ENCODE assay signal across 9 mouse cellular contexts in the genomic region with DNA sequence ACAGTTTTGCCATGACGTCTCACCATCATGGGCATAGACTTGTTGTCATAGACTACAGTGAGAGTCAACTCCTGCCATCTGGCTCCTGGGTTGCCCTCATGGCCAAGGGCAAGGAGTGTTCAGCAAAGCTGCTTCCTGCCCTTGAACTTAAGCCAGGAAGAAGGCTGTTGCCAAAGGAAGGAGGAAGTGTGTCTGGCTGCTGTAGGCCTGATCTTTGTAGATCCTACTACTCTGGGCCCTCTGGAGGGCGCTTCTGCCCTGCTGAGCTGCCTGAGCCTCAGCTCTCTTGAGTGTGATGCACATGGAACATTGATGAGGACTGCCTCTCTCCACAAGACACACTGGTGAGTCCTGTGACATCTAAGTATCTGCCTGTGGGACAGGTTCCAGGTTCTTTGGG. TPM values are rescaled to one million over a fixed set of nuclear protein-coding genes. Genes with fewer than 3 reads are reported as not detected.
DNase-seq lines count a peak whose midpoint lies in the region; ATAC-seq lines count a peak whose summit lies in the region.
"Had no signal": no experiment of that assay in that cellular context is flagged by ENCODE, and none has a peak within 500 bp of the region (broad histone marks: within the 10 kb centered on the region; RNA-seq: fewer than 3 reads in every experiment).

No protein-coding gene starts in this region.

- ATAC-seq in heart, embryonic 16.5 days (replicated peaks; ENCODE audit: extremely low read depth, insufficient read depth, low FRiP score) = peak; percentile 56
- ATAC-seq in liver, embryonic 11.5 days (replicated peaks; ENCODE audit: low FRiP score) = peak; percentile 22; the same call in 1 of the 2 replicates

- no peaks in the 10 kb centered on the region for H3K27me3 ChIP-seq in heart, embryonic 16.5 days (ENCODE audit: control insufficient read depth, insufficient read depth, low read length)
- H3K27me3 ChIP-seq in liver, embryonic 11.5 days (replicated peaks; ENCODE audit: control insufficient read depth, insufficient read depth, low read length) = no peaks in the 10 kb centered on the region
- H3K27me3 ChIP-seq in forebrain, embryonic 10.5 days (ENCODE audit: poor library complexity, severe bottlenecking) = no peaks in the 10 kb centered on the region
- H3K27me3 ChIP-seq: midbrain, embryonic 12.5 days had no signal

- H3K27ac ChIP-seq in heart, embryonic 16.5 days (ENCODE audit: low read length) = peak overlapping the region; percentile 60
- H3K27ac ChIP-seq in liver, embryonic 11.5 days (ENCODE audit: low read depth, low read length) = no peak overlapping the region
- no peak overlapping the region; the same call in 1 of the 2 replicates for H3K27ac ChIP-seq in forebrain, embryonic 10.5 days
- H3K27ac ChIP-seq: midbrain, embryonic 12.5 days had no signal

- no peaks in the 10 kb centered on the region for H3K9me3 ChIP-seq in heart, embryonic 16.5 days (replicated peaks; ENCODE audit: control insufficient read depth, low read length)
- H3K9me3 ChIP-seq in liver, embryonic 11.5 days (ENCODE audit: control insufficient read depth, low read length) = no peaks in the 10 kb centered on the region
- no peaks in the 10 kb centered on the region for H3K9me3 ChIP-seq in forebrain, embryonic 10.5 days
- H3K9me3 ChIP-seq: midbrain, embryonic 12.5 days had no signal

- peak; percentile 68 for DNase-seq in A20 (ENCODE audit: low read depth, low spot score)
- DNase-seq in CD4-positive, CD25-positive, alpha-beta regulatory T cell, adult 2 months (ENCODE audit: low read depth, low spot score) = peak; percentile 30
- peak; percentile 69 for DNase-seq in cerebellum, adult 9-11 months
- no peak for DNase-seq in liver, embryonic 11.5 days (ENCODE audit: low spot score)
- peak; percentile 79 for DNase-seq in skeletal muscle tissue, adult 2 months (ENCODE audit: low read depth, low spot score)
- DNase-seq in forebrain, embryonic 10.5 days (ENCODE audit: extremely low spot score, low spot score) = no peak

- peak overlapping the region; percentile 44; the same call in 1 of the 2 replicates for H3K9ac ChIP-seq in heart, embryonic 16.5 days (ENCODE audit: low read length)
- no peak overlapping the region for H3K9ac ChIP-seq in liver, embryonic 11.5 days (ENCODE audit: low read depth, low read length)
- H3K9ac ChIP-seq: midbrain, embryonic 12.5 days had no signal

- H3K36me3 ChIP-seq in heart, embryonic 16.5 days (ENCODE audit: control insufficient read depth, insufficient read depth) = no peaks in the 10 kb centered on the region
- no peaks in the 10 kb centered on the region for H3K36me3 ChIP-seq in liver, embryonic 11.5 days (ENCODE audit: control insufficient read depth, insufficient read depth, low read length)
- H3K36me3 ChIP-seq in forebrain, embryonic 10.5 days (replicated peaks) = peaks cover 4% of the 10 kb centered on the region; the same call in 1 of the 2 replicates
- H3K36me3 ChIP-seq: midbrain, embryonic 12.5 days had no signal

- H3K4me2 ChIP-seq in heart, embryonic 16.5 days (ENCODE audit: low read depth, low read length) = no peak overlapping the region
- no peak overlapping the region for H3K4me2 ChIP-seq in liver, embryonic 11.5 days
- H3K4me2 ChIP-seq: midbrain, embryonic 12.5 days had no signal

- no peak overlapping the region for H3K4me3 ChIP-seq in heart, embryonic 16.5 days (ENCODE audit: low read length)
- H3K4me3 ChIP-seq in liver, embryonic 11.5 days (ENCODE audit: low read depth, low read length) = no peak overlapping the region
- no peak overlapping the region for H3K4me3 ChIP-seq in forebrain, embryonic 10.5 days
- H3K4me3 ChIP-seq: erythroblast, embryonic 14.5 days; midbrain, embryonic 12.5 days had no signal

- peaks cover 64% of the 10 kb centered on the region for H3K4me1 ChIP-seq in heart, embryonic 16.5 days (ENCODE audit: control insufficient read depth, insufficient read depth, low read length)
- H3K4me1 ChIP-seq in liver, embryonic 11.5 days (replicated peaks; ENCODE audit: control insufficient read depth, insufficient read depth, low read length) = peaks cover 68% of the 10 kb centered on the region
- peaks cover 37% of the 10 kb centered on the region for H3K4me1 ChIP-seq in forebrain, embryonic 10.5 days

- WGBS in heart, embryonic 16.5 days = 43% methylated on average over 2 of the region's 2 CpGs
- WGBS in liver, embryonic 11.5 days = 62% methylated on average over 2 of the region's 2 CpGs
- 85% methylated on average over 2 of the region's 2 CpGs for WGBS in forebrain, embryonic 10.5 days

RNA-seq across cellular contexts. Expression of a gene that starts 20.8 kb away (rescaled TPM):
- polyA plus RNA-seq in heart, embryonic 16.5 days (2015; fragmentation: Nextera tagmentation; extraction: Ambion mirVana) = 14.0 and 15.4 TPM in 2 replicates
- polyA plus RNA-seq in liver, embryonic 11.5 days (2014; fragmentation: Nextera tagmentation; extraction: Ambion mirVana) = 20.3 and 20.7 TPM in 2 replicates
- polyA plus RNA-seq in forebrain, embryonic 10.5 days (2016; fragmentation: Nextera tagmentation; extraction: Ambion mirVana) = 20.8 and 22.7 TPM in 2 replicates

RNA-seq across cellular contexts. Expression of a gene that starts 32.3 kb away (rescaled TPM):
- 74.4 and 77.6 TPM in 2 replicates for polyA plus RNA-seq in heart, embryonic 16.5 days (2015; fragmentation: Nextera tagmentation; extraction: Ambion mirVana)
- polyA plus RNA-seq in liver, embryonic 11.5 days (2014; fragmentation: Nextera tagmentation; extraction: Ambion mirVana) = 68.8 and 75.2 TPM in 2 replicates
- polyA plus RNA-seq in forebrain, embryonic 10.5 days (2016; fragmentation: Nextera tagmentation; extraction: Ambion mirVana) = 52.6 and 57.2 TPM in 2 replicates

RNA-seq across cellular contexts. Expression of a gene that starts 32.6 kb away (rescaled TPM):
- 273 and 275 TPM in 2 replicates for polyA plus RNA-seq in heart, embryonic 16.5 days (2015; fragmentation: Nextera tagmentation; extraction: Ambion mirVana)
- 261 and 285 TPM in 2 replicates for polyA plus RNA-seq in liver, embryonic 11.5 days (2014; fragmentation: Nextera tagmentation; extraction: Ambion mirVana)
- 295 and 303 TPM in 2 replicates for polyA plus RNA-seq in forebrain, embryonic 10.5 days (2016; fragmentation: Nextera tagmentation; extraction: Ambion mirVana)

RNA-seq across cellular contexts. Expression of a gene that starts 34.1 kb away (rescaled TPM):
- polyA plus RNA-seq in heart, embryonic 16.5 days (2015; fragmentation: Nextera tagmentation; extraction: Ambion mirVana) = 111 and 117 TPM in 2 replicates
- polyA plus RNA-seq in liver, embryonic 11.5 days (2014; fragmentation: Nextera tagmentation; extraction: Ambion mirVana) = 177 and 188 TPM in 2 replicates
- polyA plus RNA-seq in forebrain, embryonic 10.5 days (2016; fragmentation: Nextera tagmentation; extraction: Ambion mirVana) = 166 and 170 TPM in 2 replicates

RNA-seq across cellular contexts. Expression of a gene that starts 48.6 kb away (rescaled TPM):
- 68.4 and 69.5 TPM in 2 replicates for polyA plus RNA-seq in heart, embryonic 16.5 days (2015; fragmentation: Nextera tagmentation; extraction: Ambion mirVana)
- 144 and 173 TPM in 2 replicates for polyA plus RNA-seq in liver, embryonic 11.5 days (2014; fragmentation: Nextera tagmentation; extraction: Ambion mirVana)
- polyA plus RNA-seq in forebrain, embryonic 10.5 days (2016; fragmentation: Nextera tagmentation; extraction: Ambion mirVana) = 74.4 and 84.1 TPM in 2 replicates

Comparison
In these comparisons a context has a peak if more than half of its experiments do, and no peak if none do; other contexts are left out.
1. DNase-seq: peak in A20 (single experiment), CD4-positive, CD25-positive, alpha-beta regulatory T cell, adult 2 months (single experiment), cerebellum, adult 9-11 months (single experiment) and skeletal muscle tissue, adult 2 months (single experiment); none in liver, embryonic 11.5 days (single experiment) and forebrain, embryonic 10.5 days (single experiment).